Mouse (Mus musculus) 3T3-L1 (cell line): ENCODE data around the gene Il12rb2.

Experiments used
- DNase-seq: peaks from one replicate; pipeline ENCODE4 v3.0.0-alpha.2; 2015; ENCODE audit warnings: low read depth, low spot score

Gene Il12rb2

GRCm38 (mm10) chr6:67296126-67296525 is 79.9 kb downstream of the Il12rb2 start:
- peak; percentile 33 for DNase-seq

GRCm38 (mm10) chr6:67292042-67292623 is 83.9 kb downstream of the Il12rb2 start:
- peak; percentile 56 for DNase-seq

- DNase-seq: peak; percentile 31
Measured at GRCm38 (mm10) chr6:67282897-67283296, 93.1 kb downstream of the Il12rb2 start.

GRCm38 (mm10) chr6:67281614-67282197 is 94.3 kb downstream of the Il12rb2 start:
- no peak for DNase-seq

- DNase-seq: no peak
Measured at GRCm38 (mm10) chr6:67277944-67278343, 98.0 kb downstream of the Il12rb2 start.

- peak; percentile 39 for DNase-seq
Measured at GRCm38 (mm10) chr6:67269459-67269858, 106.5 kb downstream of the Il12rb2 start.

- DNase-seq: no peak
Measured at GRCm38 (mm10) chr6:67268983-67269382, 107.0 kb downstream of the Il12rb2 start.

GRCm38 (mm10) chr6:67268245-67268612 is 107.8 kb downstream of the Il12rb2 start:
- no peak for DNase-seq

- peak; percentile 61 for DNase-seq
Measured at GRCm38 (mm10) chr6:67267408-67268244, 108.4 kb downstream of the Il12rb2 start.

GRCm38 (mm10) chr6:67266664-67267407 is 109.2 kb downstream of the Il12rb2 start:
- DNase-seq: peak; percentile 98

- peak; percentile 63 for DNase-seq
Measured at GRCm38 (mm10) chr6:67266159-67266657, 109.8 kb downstream of the Il12rb2 start.

- no peak for DNase-seq
Measured at GRCm38 (mm10) chr6:67264935-67265334, 111.1 kb downstream of the Il12rb2 start.

- no peak for DNase-seq
Measured at GRCm38 (mm10) chr6:67251095-67251494, 124.9 kb downstream of the Il12rb2 start.

GRCm38 (mm10) chr6:67244451-67244850 is 131.5 kb downstream of the Il12rb2 start:
- no peak for DNase-seq

GRCm38 (mm10) chr6:67243765-67244420 is 132.1 kb downstream of the Il12rb2 start:
- no peak for DNase-seq
